Mouse (Mus musculus) bone marrow macrophage, adult 2 months (primary cell): ENCODE results near the gene Tubgcp3.

Experiments used
- CTCF ChIP-seq: IDR thresholded peaks from 2 replicates; pipeline ENCODE4 v1.5.1; 2012; ENCODE audit warnings: low read depth, mild to moderate bottlenecking, low read length, moderate library complexity
- POLR2A ChIP-seq: IDR thresholded peaks from 2 replicates; pipeline ENCODE4 v1.6.1; 2012; ENCODE audit warnings: mild to moderate bottlenecking, low read depth, low read length, borderline replicate concordance

DNA sequence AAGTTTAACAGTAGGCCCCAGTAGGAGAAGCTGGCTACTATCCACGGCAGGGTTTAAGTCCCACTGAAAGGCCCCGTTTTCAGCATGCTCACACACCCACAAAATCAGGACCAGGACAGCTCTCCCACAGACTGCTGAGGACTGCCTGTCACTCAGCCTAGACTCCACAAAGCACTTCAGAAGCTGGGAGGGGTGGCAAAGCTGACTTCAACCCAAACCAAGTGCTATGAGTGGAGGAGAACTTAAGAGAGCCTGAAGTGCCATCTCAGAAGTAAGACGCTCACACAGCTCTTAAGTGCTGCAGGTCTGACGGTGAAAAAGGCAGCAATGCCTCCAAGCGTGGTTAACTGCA is 9.0 kb downstream of the Tubgcp3 start:
- no peak for TF ChIP-seq CTCF
- no peak for TF ChIP-seq POLR2A
